Mouse (Mus musculus) C2C12 (cell line): ENCODE results near the gene Nelfb.

Experiments used
- CEBPB ChIP-seq: IDR thresholded peaks from one replicate; pipeline ENCODE4 v1.6.1; 2011; ENCODE audit warnings: low read depth, mild to moderate bottlenecking, control low read depth, moderate library complexity
- CTCF ChIP-seq: IDR thresholded peaks from one replicate; pipeline ENCODE4 v1.5.1; 2011; ENCODE audit not compliant: control insufficient read depth, insufficient read depth, insufficient read length
- MAX ChIP-seq: IDR thresholded peaks from one replicate; pipeline ENCODE4 v1.6.1; 2011; ENCODE audit warnings: mild to moderate bottlenecking, control low read depth
- MYOD1 ChIP-seq: IDR thresholded peaks from one replicate; pipeline ENCODE4 v1.6.1; 2011; ENCODE audit warnings: low read depth; ENCODE audit not compliant: control insufficient read depth, insufficient read length
- MYOG ChIP-seq: IDR thresholded peaks from one replicate; pipeline ENCODE4 v1.6.1; 2011; ENCODE audit not compliant: control insufficient read depth, insufficient read length; ENCODE audit errors: extremely low read depth
- USF1 ChIP-seq: IDR thresholded peaks from one replicate; pipeline ENCODE4 v1.6.1; 2011; ENCODE audit warnings: low read depth, mild to moderate bottlenecking, control low read depth, moderate library complexity

DNA sequence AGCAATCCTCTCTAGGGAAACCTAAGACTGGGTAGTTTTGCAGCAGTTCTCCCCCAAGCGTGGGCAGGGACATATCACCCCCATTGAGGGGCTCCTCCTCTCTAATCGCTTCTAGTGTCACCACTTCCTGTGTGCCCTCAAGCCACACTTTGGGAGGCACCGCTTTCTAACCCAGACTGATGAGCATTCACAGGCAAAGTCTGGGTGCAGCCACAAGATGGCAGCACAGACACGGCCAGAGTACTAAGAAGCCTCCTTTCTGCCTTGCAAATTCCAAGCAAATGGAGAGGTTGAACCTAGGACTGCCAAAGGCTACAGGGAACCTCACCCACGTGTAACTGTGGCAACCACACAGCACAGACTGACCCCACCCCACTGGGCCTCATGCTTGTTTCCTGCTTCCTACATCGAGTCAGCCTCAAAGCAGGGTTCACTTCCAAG is 17.9 kb downstream of the Nelfb start:
- TF ChIP-seq CTCF, result peak; percentile 86
- TF ChIP-seq USF1, result no peak
- no peak for TF ChIP-seq MYOD1
- no peak for TF ChIP-seq MAX
- no peak for TF ChIP-seq CEBPB
- TF ChIP-seq MYOG, result no peak
